Mouse (Mus musculus) forebrain, postnatal 0 days (tissue): ENCODE measurements at regions not wholly inside any gene's neighbourhood (a gene's known extent, or its start where the extent isn't known, plus 50 kb on each side); places are given as distances from the start of the nearest gene placed in this dataset.
"Not testable (repeated sequence)": the region's sequence is repeated elsewhere in the genome, so short reads cannot be mapped to it uniquely, and the experiment has no call there.

Experiments
- ATAC-seq: fragments of 200-750 bp; cut with Nextera tagmentation; 2 replicates; pipeline ENCODE4 v1.8.0; 2017; ENCODE audit warnings: mild to moderate bottlenecking, moderate library complexity
- DNase-seq: peaks from one replicate; pipeline ENCODE4 v3.0.0-alpha.2; 2015
- H3K27ac ChIP-seq: fragments of 300-500 bp; sonication (generic); 2 replicates; pipeline ENCODE4 v1.5.1; 2014; ENCODE audit warnings: low read depth, mild to moderate bottlenecking, antibody characterized with exemption, low read length, moderate library complexity, mixed read lengths
- H3K27me3 ChIP-seq: fragments of 300-500 bp; sonication (generic); 2 replicates; pipeline ENCODE4 v1.6.1; 2014; ENCODE audit warnings: mild to moderate bottlenecking, low read length, mixed read lengths; ENCODE audit not compliant: insufficient read depth
- H3K36me3 ChIP-seq: fragments of 300-500 bp; sonication (generic); 2 replicates; pipeline ENCODE4 v1.6.1; 2014; ENCODE audit warnings: mild to moderate bottlenecking, moderate library complexity; ENCODE audit not compliant: insufficient read depth
- H3K4me1 ChIP-seq: fragments of 300-500 bp; sonication (generic); 2 replicates; pipeline ENCODE4 v1.6.1; 2014; ENCODE audit warnings: antibody characterized with exemption; ENCODE audit not compliant: insufficient read depth
- H3K4me2 ChIP-seq: fragments of 300-500 bp; sonication (generic); 2 replicates; pipeline ENCODE4 v1.6.1; 2014; ENCODE audit warnings: low read depth, mild to moderate bottlenecking, moderate library complexity
- H3K4me3 ChIP-seq: fragments of 300-500 bp; sonication (generic); 2 replicates; pipeline ENCODE4 v1.5.1; 2014; ENCODE audit warnings: low read depth, low read length, mixed read lengths
- H3K9ac ChIP-seq: fragments of 300-500 bp; sonication (generic); 2 replicates; pipeline ENCODE4 v1.6.1; 2014; ENCODE audit warnings: mild to moderate bottlenecking
- H3K9me3 ChIP-seq: fragments of 300-500 bp; sonication (generic); 2 replicates; pipeline ENCODE4 v1.6.1; 2016; ENCODE audit warnings: low read length
- CTCF ChIP-seq: sonication (generic); IDR thresholded peaks from 2 replicates; pipeline ENCODE4 v1.5.1; 2016; ENCODE audit warnings: antibody characterized with exemption, control low read depth, low read depth
- WGBS: fragments of 180-500 bp; shearing (Covaris S2); extraction: QIAGEN DNeasy Blood & Tissue Kit; methylation state at CpG from one replicate; pipeline ENCODE4 v1.1.7; 2014; 5-methylcytosine and 5-hydroxymethylcytosine counted together

GRCm38 (mm10) chr1:14688041-14688440, 1405.1 kb downstream of the 4930444P10Rik start:
- ATAC-seq, H3K9ac ChIP-seq, H3K4me3 ChIP-seq, H3K27me3 ChIP-seq, H3K9me3 ChIP-seq, H3K27ac ChIP-seq, H3K36me3 ChIP-seq, H3K4me1 ChIP-seq, DNase-seq, H3K4me2 ChIP-seq: not testable (repeated sequence)
- WGBS: 77% methylated on average over 2 of the region's 2 CpGs

GRCm38 (mm10) chr1:14686172-14686571, 1407.0 kb downstream of the 4930444P10Rik start:
- Histone ChIP-seq H3K27me3 (no peaks in the 10 kb centered on the region), H3K4me3 (no peak overlapping the region), H3K27ac (no peak overlapping the region), H3K36me3 (no peaks in the 10 kb centered on the region), H3K4me2 (no peak overlapping the region), H3K4me1 (no peaks in the 10 kb centered on the region), H3K9ac (no peak overlapping the region), H3K9me3 (no peaks in the 10 kb centered on the region)
- peak; percentile 26; the same call in 1 of the 2 replicates for TF ChIP-seq CTCF
- WGBS: 57% methylated on average over 2 of the region's 2 CpGs
- DNase-seq (no peak), ATAC-seq (no peak)

- Histone ChIP-seq H3K4me3 (no peak overlapping the region), H3K4me2 (no peak overlapping the region), H3K9ac (no peak overlapping the region), H3K27me3 (no peaks in the 10 kb centered on the region), H3K9me3 (no peaks in the 10 kb centered on the region), H3K27ac (no peak overlapping the region), H3K36me3 (no peaks in the 10 kb centered on the region), H3K4me1 (no peaks in the 10 kb centered on the region)
- DNase-seq (no peak), ATAC-seq (no peak)
- 90% methylated on average over 3 of the region's 3 CpGs for WGBS
- no peak for TF ChIP-seq CTCF
These were observed 1412.7 kb downstream of the 4930444P10Rik start for GRCm38 (mm10) chr1:14680443-14680842.

- Histone ChIP-seq H3K27me3 (no peaks in the 10 kb centered on the region), H3K9ac (no peak overlapping the region), H3K4me1 (no peaks in the 10 kb centered on the region), H3K4me2 (no peak overlapping the region), H3K27ac (no peak overlapping the region), H3K4me3 (no peak overlapping the region), H3K9me3 (no peaks in the 10 kb centered on the region), H3K36me3 (no peaks in the 10 kb centered on the region)
- ATAC-seq (no peak), DNase-seq (no peak)
- 51% methylated on average over 6 of the region's 6 CpGs for WGBS
- TF ChIP-seq CTCF: no peak
These were observed 1420.6 kb downstream of the 4930444P10Rik start for GRCm38 (mm10) chr1:14672393-14672999.

GRCm38 (mm10) chr1:14662706-14663312, 1430.3 kb downstream of the 4930444P10Rik start:
- no peak for DNase-seq
- Histone ChIP-seq H3K4me1 (no peaks in the 10 kb centered on the region), H3K9me3 (no peaks in the 10 kb centered on the region), H3K27me3 (no peaks in the 10 kb centered on the region), H3K27ac (no peak overlapping the region), H3K9ac (no peak overlapping the region), H3K4me2 (no peak overlapping the region), H3K4me3 (no peak overlapping the region), H3K36me3 (no peaks in the 10 kb centered on the region)
- ATAC-seq: no peak
- TF ChIP-seq CTCF: no peak
- 88% methylated on average over 6 of the region's 6 CpGs for WGBS

- DNase-seq (no peak), ATAC-seq (no peak)
- H3K27me3 ChIP-seq: no peaks in the 10 kb centered on the region
- 71% methylated on average over 2 of the region's 2 CpGs for WGBS
- H3K9me3 ChIP-seq: no peaks in the 10 kb centered on the region
- H3K4me3 ChIP-seq: no peak overlapping the region
- H3K36me3 ChIP-seq: no peaks in the 10 kb centered on the region
- no peak overlapping the region for H3K27ac ChIP-seq
- no peak overlapping the region for H3K9ac ChIP-seq
- no peak overlapping the region for H3K4me2 ChIP-seq
- no peaks in the 10 kb centered on the region for H3K4me1 ChIP-seq
- TF ChIP-seq CTCF: no peak
These were observed 1431.3 kb downstream of the 4930444P10Rik start for GRCm38 (mm10) chr1:14661854-14662253.

GRCm38 (mm10) chr1:14650346-14650745, 1442.8 kb downstream of the 4930444P10Rik start:
- H3K36me3 ChIP-seq: no peaks in the 10 kb centered on the region
- DNase-seq: no peak
- no peak for TF ChIP-seq CTCF
- no peaks in the 10 kb centered on the region for H3K9me3 ChIP-seq
- no peak for ATAC-seq
- no peaks in the 10 kb centered on the region for H3K4me1 ChIP-seq
- H3K9ac ChIP-seq: no peak overlapping the region
- H3K4me2 ChIP-seq: no peak overlapping the region
- WGBS: 82% methylated on average over 2 of the region's 2 CpGs
- H3K4me3 ChIP-seq: no peak overlapping the region
- H3K27me3 ChIP-seq: no peaks in the 10 kb centered on the region
- H3K27ac ChIP-seq: no peak overlapping the region
